Mouse (Mus musculus): Measurements from ENCODE around the gene Ing5. TPM values are rescaled to one million over a fixed set of nuclear protein-coding genes. Genes with fewer than 3 reads are reported as not detected.

Ing5 gene
- polyA plus RNA-seq, 1 experiment from 2014 or later: 9.3 TPM

DNA sequence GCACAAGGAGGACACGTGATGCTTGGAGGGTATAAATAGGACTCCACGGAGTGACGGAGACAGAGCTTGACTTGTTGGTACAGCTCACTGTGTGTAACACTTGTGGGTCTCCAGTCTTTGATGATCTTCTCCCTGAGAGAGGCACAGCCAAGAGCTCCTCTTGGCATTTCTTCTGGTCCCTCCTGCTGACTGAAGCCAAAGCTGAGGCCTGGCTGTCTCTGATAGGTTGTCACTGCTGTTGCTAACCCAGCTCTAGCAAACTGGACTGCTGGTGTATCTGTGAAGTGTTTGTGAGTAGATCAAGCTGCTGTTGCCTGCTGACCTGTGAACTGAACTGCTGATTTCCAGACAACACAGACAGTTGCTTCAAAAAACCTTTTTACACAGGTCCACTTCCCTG is 33.9 kb upstream of the Ing5 start:
- no peak overlapping the region for H3K4me2 ChIP-seq (replicated peaks)
- H3K9me3 ChIP-seq (ENCODE audit: control insufficient read depth, low read length): no peaks in the 10 kb centered on the region
- 96% methylated on average over 3 of the region's 3 CpGs for WGBS
- no peaks in the 10 kb centered on the region for H3K4me1 ChIP-seq (replicated peaks; ENCODE audit: control insufficient read depth, insufficient read depth, low read length)
- ATAC-seq (ENCODE audit: low FRiP score): no peak
- H3K27me3 ChIP-seq (ENCODE audit: control insufficient read depth, insufficient read depth, low read length): no peaks in the 10 kb centered on the region
- H3K9ac ChIP-seq: no peak overlapping the region
- peaks cover 30% of the 10 kb centered on the region for H3K36me3 ChIP-seq (replicated peaks; ENCODE audit: control insufficient read depth, insufficient read depth)
- DNase-seq (ENCODE audit: low spot score): no peak
- H3K27ac ChIP-seq: no peak overlapping the region
- H3K4me3 ChIP-seq (replicated peaks; ENCODE audit: low read length): no peak overlapping the region

DNA sequence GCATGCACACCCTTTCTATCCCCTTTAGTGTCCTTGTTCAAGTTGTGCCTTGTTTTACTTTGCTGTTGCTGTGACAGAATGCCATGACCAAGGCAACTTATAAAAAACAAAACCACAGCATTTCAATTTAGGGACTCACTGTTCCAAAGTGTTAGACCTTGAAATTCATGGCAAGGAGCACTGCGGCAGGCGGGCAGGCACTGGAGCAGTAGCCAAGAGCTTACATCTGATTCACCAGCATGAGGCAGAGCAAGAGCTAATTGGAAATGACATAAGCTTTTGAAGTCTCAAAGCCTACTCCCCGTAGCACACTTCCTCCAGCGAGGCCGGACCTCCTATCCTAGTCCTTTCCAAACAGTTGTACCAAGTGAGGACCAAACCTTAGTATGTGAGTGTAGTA is 27.1 kb upstream of the Ing5 start:
- H3K9me3 ChIP-seq (ENCODE audit: control insufficient read depth, low read length): no peaks in the 10 kb centered on the region
- no peak overlapping the region for H3K4me3 ChIP-seq (replicated peaks; ENCODE audit: low read length)
- H3K4me1 ChIP-seq (replicated peaks; ENCODE audit: control insufficient read depth, insufficient read depth, low read length): no peaks in the 10 kb centered on the region
- no peak overlapping the region for H3K4me2 ChIP-seq (replicated peaks)
- WGBS: 95% methylated on average over 5 of the region's 5 CpGs
- no peak for ATAC-seq (ENCODE audit: low FRiP score)
- no peak for DNase-seq (ENCODE audit: low spot score)
- no peak overlapping the region for H3K9ac ChIP-seq
- no peak overlapping the region for H3K27ac ChIP-seq
- peaks cover 76% of the 10 kb centered on the region for H3K36me3 ChIP-seq (replicated peaks; ENCODE audit: control insufficient read depth, insufficient read depth)
- no peaks in the 10 kb centered on the region for H3K27me3 ChIP-seq (ENCODE audit: control insufficient read depth, insufficient read depth, low read length)

DNA sequence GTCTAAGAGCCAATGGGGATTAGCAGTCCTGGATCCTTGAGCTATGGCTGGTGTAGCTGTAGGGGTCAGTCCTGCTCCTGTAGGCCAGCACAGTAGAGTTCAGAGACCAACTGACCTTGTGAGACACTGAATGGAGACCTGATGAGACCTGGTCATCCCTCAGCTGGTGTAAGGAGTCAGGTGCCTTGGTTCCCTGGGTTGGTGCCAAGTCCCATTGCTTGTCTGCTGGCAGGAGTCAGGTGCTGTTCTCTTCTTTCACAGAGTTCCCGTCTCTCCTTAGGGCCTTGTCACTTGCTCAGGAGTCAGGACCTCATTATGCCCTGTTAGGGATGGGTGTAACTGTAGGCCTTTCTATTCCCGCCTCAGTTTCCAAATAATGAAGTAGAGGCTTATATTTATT is 16.9 kb upstream of the Ing5 start:
- H3K27ac ChIP-seq: no peak overlapping the region
- H3K4me2 ChIP-seq (replicated peaks): no peak overlapping the region
- no peaks in the 10 kb centered on the region for H3K27me3 ChIP-seq (ENCODE audit: control insufficient read depth, insufficient read depth, low read length)
- no peak for ATAC-seq (ENCODE audit: low FRiP score)
- no peak overlapping the region for H3K4me3 ChIP-seq (replicated peaks; ENCODE audit: low read length)
- peaks cover 95% of the 10 kb centered on the region for H3K36me3 ChIP-seq (replicated peaks; ENCODE audit: control insufficient read depth, insufficient read depth)
- H3K4me1 ChIP-seq (replicated peaks; ENCODE audit: control insufficient read depth, insufficient read depth, low read length): no peaks in the 10 kb centered on the region
- H3K9ac ChIP-seq: no peak overlapping the region
- no peak for DNase-seq (ENCODE audit: low spot score)
- H3K9me3 ChIP-seq (ENCODE audit: control insufficient read depth, low read length): no peaks in the 10 kb centered on the region
- 95% methylated on average over 2 of the region's 2 CpGs for WGBS

DNA sequence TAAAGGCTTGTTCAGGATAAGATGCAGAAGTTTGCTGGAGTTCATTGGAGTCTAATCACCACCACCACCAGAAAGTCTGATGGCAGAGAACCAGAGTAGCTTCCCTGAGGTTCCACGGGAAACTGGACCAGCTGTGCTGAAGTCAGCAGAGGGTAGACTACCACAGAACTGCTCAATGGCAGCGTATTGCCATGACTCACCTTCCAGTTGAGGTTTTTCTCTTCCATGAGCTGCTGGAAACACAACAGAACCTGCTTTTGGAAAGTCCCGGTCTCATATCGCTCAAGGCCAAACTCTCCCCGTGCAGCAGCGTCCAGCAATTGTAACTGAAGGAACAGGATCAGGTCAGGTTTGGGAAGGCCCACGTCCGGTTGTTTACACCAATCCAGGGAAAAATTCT is 9.2 kb upstream of the Ing5 start:
- H3K4me1 ChIP-seq (replicated peaks; ENCODE audit: control insufficient read depth, insufficient read depth, low read length): no peaks in the 10 kb centered on the region
- peaks cover 82% of the 10 kb centered on the region for H3K36me3 ChIP-seq (replicated peaks; ENCODE audit: control insufficient read depth, insufficient read depth)
- no peaks in the 10 kb centered on the region for H3K27me3 ChIP-seq (ENCODE audit: control insufficient read depth, insufficient read depth, low read length)
- H3K4me3 ChIP-seq (replicated peaks; ENCODE audit: low read length): no peak overlapping the region
- H3K9me3 ChIP-seq (ENCODE audit: control insufficient read depth, low read length): no peaks in the 10 kb centered on the region
- DNase-seq (ENCODE audit: low spot score): no peak
- 95% methylated on average over 8 of the region's 8 CpGs for WGBS
- ATAC-seq (ENCODE audit: low FRiP score): no peak
- no peak overlapping the region for H3K4me2 ChIP-seq (replicated peaks)
- no peak overlapping the region for H3K9ac ChIP-seq
- no peak overlapping the region for H3K27ac ChIP-seq

GRCm38 (mm10) chr1:93795886-93796285 is 7.9 kb upstream of the Ing5 start:
- 88% methylated on average over 8 of the region's 8 CpGs for WGBS

DNA sequence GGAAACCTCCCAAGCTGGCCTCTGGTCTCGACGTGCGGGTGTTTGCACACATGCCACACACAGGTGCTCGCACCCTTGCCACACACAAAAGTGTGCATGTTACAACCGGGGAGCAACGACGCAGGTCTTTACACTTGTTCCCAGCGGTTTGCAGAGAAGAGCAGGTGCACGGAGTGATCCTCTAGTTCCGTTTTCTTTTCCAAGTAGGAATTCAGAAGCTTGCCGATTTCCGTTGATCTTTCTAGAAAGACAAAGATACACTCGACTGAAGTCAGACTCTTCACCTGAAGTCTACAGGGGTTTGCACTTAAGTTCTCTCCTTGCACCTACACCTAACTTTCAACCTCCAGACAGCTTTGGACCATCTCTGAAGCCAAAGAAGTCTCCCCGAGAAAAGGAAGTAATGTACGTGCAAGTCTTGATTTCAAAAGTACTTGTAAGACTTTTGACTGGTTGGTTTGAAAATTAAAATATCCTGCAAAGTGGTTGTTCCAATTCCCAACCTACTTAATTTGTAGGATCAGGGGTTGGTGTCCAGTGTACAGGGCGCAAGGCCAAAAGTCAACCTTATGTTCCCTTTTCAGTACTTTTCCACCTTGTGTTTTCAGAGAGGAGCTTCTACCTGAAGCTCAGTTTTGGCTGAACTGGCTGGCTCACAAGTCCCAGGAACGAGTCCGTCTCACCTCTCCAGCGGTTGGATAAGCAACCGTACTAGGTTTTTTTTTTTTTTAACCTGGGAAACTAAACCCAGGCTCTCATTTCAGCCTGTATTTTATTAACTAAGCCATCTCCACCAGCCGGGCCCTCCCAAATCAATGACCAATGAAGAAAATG is 2.9 kb upstream of the Ing5 start:
- peaks cover 39% of the 10 kb centered on the region for H3K36me3 ChIP-seq (replicated peaks; ENCODE audit: control insufficient read depth, insufficient read depth)
- H3K27ac ChIP-seq: peak overlapping the region; percentile 78; the same call in 1 of the 2 replicates
- 78% methylated on average over 21 of the region's 21 CpGs for WGBS

More at GRCm38 (mm10) chr1:93795886-93796285, 7.9 kb upstream of the Ing5 start:
- DNase-seq (ENCODE audit: low spot score) (no peak), ATAC-seq (ENCODE audit: low FRiP score) (no peak)
- H3K27ac ChIP-seq: no peak overlapping the region
- H3K4me3 ChIP-seq (replicated peaks; ENCODE audit: low read length): no peak overlapping the region
- H3K27me3 ChIP-seq (ENCODE audit: control insufficient read depth, insufficient read depth, low read length): no peaks in the 10 kb centered on the region
- no peaks in the 10 kb centered on the region for H3K9me3 ChIP-seq (ENCODE audit: control insufficient read depth, low read length)
- peaks cover under 1% of the 10 kb centered on the region; the same call in 1 of the 2 replicates for H3K4me1 ChIP-seq (replicated peaks; ENCODE audit: control insufficient read depth, insufficient read depth, low read length)
- peaks cover 80% of the 10 kb centered on the region for H3K36me3 ChIP-seq (replicated peaks; ENCODE audit: control insufficient read depth, insufficient read depth)
- no peak overlapping the region for H3K4me2 ChIP-seq (replicated peaks)
- no peak overlapping the region for H3K9ac ChIP-seq

GRCm38 (mm10) chr1:93801741-93802238 is 2.0 kb upstream of the Ing5 start, which contains the start of gene Dtymk:
TSS of gene Dtymk (minus strand) at chr1:93801934.
- WGBS: under 1% methylated on average over 42 of the region's 42 CpGs
- peaks cover 35% of the 10 kb centered on the region for H3K36me3 ChIP-seq (replicated peaks; ENCODE audit: control insufficient read depth, insufficient read depth)
- H3K9me3 ChIP-seq (ENCODE audit: control insufficient read depth, low read length): no peaks in the 10 kb centered on the region
- H3K27ac ChIP-seq: peak within 1 kb of the TSS; percentile 78
- peak within 1 kb of the TSS; percentile 90 for H3K4me2 ChIP-seq (replicated peaks)
- H3K27me3 ChIP-seq (ENCODE audit: control insufficient read depth, insufficient read depth, low read length): no peaks in the 10 kb centered on the region
- ATAC-seq (ENCODE audit: low FRiP score): peak; percentile 70
- H3K4me1 ChIP-seq (replicated peaks; ENCODE audit: control insufficient read depth, insufficient read depth, low read length): peaks cover 18% of the 10 kb centered on the region
- H3K4me3 ChIP-seq (replicated peaks; ENCODE audit: low read length): peak within 1 kb of the TSS; percentile 73
- peak; percentile 97 for DNase-seq (ENCODE audit: low spot score)
- peak within 1 kb of the TSS; percentile 74 for H3K9ac ChIP-seq

More for the DNA sequence above, 2.9 kb upstream of the Ing5 start:
- H3K9ac ChIP-seq: peak overlapping the region; percentile 74
- DNase-seq (ENCODE audit: low spot score): no peak
- no peaks in the 10 kb centered on the region for H3K27me3 ChIP-seq (ENCODE audit: control insufficient read depth, insufficient read depth, low read length)
- H3K4me2 ChIP-seq (replicated peaks): peak overlapping the region; percentile 90
- H3K9me3 ChIP-seq (ENCODE audit: control insufficient read depth, low read length): no peaks in the 10 kb centered on the region
- no peak for ATAC-seq (ENCODE audit: low FRiP score)
- peak overlapping the region; percentile 73 for H3K4me3 ChIP-seq (replicated peaks; ENCODE audit: low read length)
- peaks cover 18% of the 10 kb centered on the region for H3K4me1 ChIP-seq (replicated peaks; ENCODE audit: control insufficient read depth, insufficient read depth, low read length)

GRCm38 (mm10) chr1:93802771-93803170 is 994 bp upstream of the Ing5 start:
- DNase-seq (ENCODE audit: low spot score) (no peak), ATAC-seq (ENCODE audit: low FRiP score) (no peak)
- H3K4me2 ChIP-seq (replicated peaks): peak overlapping the region; percentile 90
- H3K27me3 ChIP-seq (ENCODE audit: control insufficient read depth, insufficient read depth, low read length): no peaks in the 10 kb centered on the region
- no peaks in the 10 kb centered on the region for H3K9me3 ChIP-seq (ENCODE audit: control insufficient read depth, low read length)
- peaks cover 38% of the 10 kb centered on the region for H3K36me3 ChIP-seq (replicated peaks; ENCODE audit: control insufficient read depth, insufficient read depth)
- H3K9ac ChIP-seq: 0 out of 2 replicates have a peak overlapping the region, but pooled peaks have one; percentile 66
- peak overlapping the region; percentile 50; the same call in 1 of the 2 replicates for H3K4me3 ChIP-seq (replicated peaks; ENCODE audit: low read length)
- peak overlapping the region; percentile 91; the same call in 1 of the 2 replicates for H3K27ac ChIP-seq
- H3K4me1 ChIP-seq (replicated peaks; ENCODE audit: control insufficient read depth, insufficient read depth, low read length): peaks cover 18% of the 10 kb centered on the region
- 89% methylated on average over 5 of the region's 5 CpGs for WGBS

DNA sequence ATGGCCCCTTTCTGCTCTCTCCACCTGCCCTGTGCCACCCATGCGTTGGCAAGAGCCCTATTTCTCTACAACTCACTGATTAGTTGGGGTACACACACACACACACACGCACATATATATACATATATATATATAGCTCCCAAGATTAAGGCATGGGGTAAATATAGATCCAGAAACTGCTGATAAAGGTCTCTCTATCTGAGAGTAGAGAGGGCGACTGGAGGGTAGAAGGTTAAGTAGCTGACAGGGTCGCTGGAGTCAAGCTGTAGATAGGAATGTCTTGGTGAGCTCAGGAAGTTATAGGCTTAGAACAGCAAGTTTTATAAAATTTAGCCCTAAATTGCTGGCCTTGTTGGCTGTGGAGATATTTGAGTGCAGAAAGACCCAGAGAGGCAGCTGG is 1.1 kb downstream of the Ing5 start:
- Histone ChIP-seq H3K4me1 (replicated peaks; ENCODE audit: control insufficient read depth, insufficient read depth, low read length) (peaks cover 18% of the 10 kb centered on the region), H3K4me2 (replicated peaks) (peak overlapping the region; percentile 49), H3K27me3 (ENCODE audit: control insufficient read depth, insufficient read depth, low read length) (no peaks in the 10 kb centered on the region), H3K9ac (peak overlapping the region; percentile 62; the same call in 1 of the 2 replicates), H3K9me3 (ENCODE audit: control insufficient read depth, low read length) (no peaks in the 10 kb centered on the region), H3K27ac (no peak overlapping the region; the same call in 1 of the 2 replicates), H3K36me3 (replicated peaks; ENCODE audit: control insufficient read depth, insufficient read depth) (peaks cover 35% of the 10 kb centered on the region), H3K4me3 (replicated peaks; ENCODE audit: low read length) (peak overlapping the region; percentile 50)
- WGBS: 80% methylated on average over 4 of the region's 4 CpGs
- DNase-seq (ENCODE audit: low spot score) (no peak), ATAC-seq (ENCODE audit: low FRiP score) (no peak)
